Mouse (Mus musculus) MEL (cell line): ENCODE results near the gene Camkv. TPM values are rescaled to one million over a fixed set of nuclear protein-coding genes. Genes with fewer than 3 reads are reported as not detected.
A peak's percentile ranks its signal among the peaks of the same experiment; 100 is the strongest.

Source experiments
- DNase-seq: peaks from one replicate; pipeline ENCODE4 v3.0.0; 2011; ENCODE audit warnings: low read depth, low spot score
- H3K27ac ChIP-seq: 2 replicates; pipeline ENCODE4 v1.5.1; 2012; ENCODE audit warnings: low read depth, mild to moderate bottlenecking, control low read depth, low read length, moderate library complexity; ENCODE audit not compliant: control insufficient read depth
- H3K27me3 ChIP-seq, 2 experiments: fragments of 150-350 bp in 1 of 2; sonication (generic) in 1 of 2; 2 replicates each; pipeline ENCODE4 v1.6.1; 2012; ENCODE audit warnings: low read length in 2 of 2, mild to moderate bottlenecking in 2 of 2, improper control_type of control experiment in 1 of 2, moderate library complexity in 1 of 2; ENCODE audit not compliant: insufficient read depth in 2 of 2, control insufficient read depth in 1 of 2
- H3K36me3 ChIP-seq, 2 experiments: 2 replicates each; pipeline ENCODE4 v1.6.1; 2012 to 2014; ENCODE audit warnings: low read length in 2 of 2, improper control_type of control experiment in 1 of 2, inconsistent platforms in 1 of 2, mild to moderate bottlenecking in 1 of 2; ENCODE audit not compliant: insufficient read depth in 2 of 2, control insufficient read depth in 1 of 2
- H3K4me1 ChIP-seq, 2 experiments: fragments of 150-350 bp in 1 of 2; sonication (generic) in 1 of 2; 2 replicates each; pipeline ENCODE4 v1.6.1; 2012; ENCODE audit warnings: low read length in 2 of 2, improper control_type of control experiment in 1 of 2, mild to moderate bottlenecking in 1 of 2; ENCODE audit not compliant: insufficient read depth in 2 of 2, control insufficient read depth in 1 of 2
- H3K4me3 ChIP-seq, 2 experiments: fragments of 150-350 bp in 1 of 2; sonication (generic) in 1 of 2; 2 replicates each; pipeline ENCODE4 v1.5.1; 2012; ENCODE audit warnings: low read depth in 2 of 2, low read length in 2 of 2, mild to moderate bottlenecking in 2 of 2, moderate library complexity in 2 of 2, control low read depth in 1 of 2, improper control_type of control experiment in 1 of 2; ENCODE audit not compliant: control insufficient read depth in 1 of 2, insufficient read depth in 1 of 2
- H3K79me2 ChIP-seq: 2 replicates; pipeline ENCODE4 v1.6.1; 2012; ENCODE audit warnings: mild to moderate bottlenecking, low read length, moderate library complexity; ENCODE audit not compliant: control insufficient read depth, poor library complexity, insufficient read depth
- H3K9ac ChIP-seq: 2 replicates; pipeline ENCODE4 v1.6.1; 2012; ENCODE audit warnings: low read depth, mild to moderate bottlenecking, control low read depth, low read length, moderate library complexity; ENCODE audit not compliant: control insufficient read depth, poor library complexity, severe bottlenecking
- H3K9me3 ChIP-seq: fragments of 150-350 bp; sonication (generic); replicated peaks from 2 replicates; pipeline ENCODE4 v1.6.1; 2012; ENCODE audit warnings: mild to moderate bottlenecking, low read length, improper control_type of control experiment, moderate library complexity; ENCODE audit not compliant: insufficient read depth
- BHLHE40 ChIP-seq: IDR thresholded peaks from 2 replicates; pipeline ENCODE4 v1.6.1; 2012; ENCODE audit warnings: low read depth, mild to moderate bottlenecking, inconsistent platforms, low read length, improper control_type of control experiment, borderline replicate concordance
- CHD1 ChIP-seq: IDR thresholded peaks from 2 replicates; pipeline ENCODE4 v1.6.1; 2012; ENCODE audit warnings: low read depth, mild to moderate bottlenecking, inconsistent platforms, low read length, improper control_type of control experiment
- CHD2 ChIP-seq: IDR thresholded peaks from 2 replicates; pipeline ENCODE4 v1.6.1; 2011; ENCODE audit warnings: low read length, improper control_type of control experiment
- CTCF ChIP-seq, 3 experiments: IDR thresholded peaks in 2 of 3; conservative IDR thresholded peaks in 1 of 3; 2 replicates each; pipeline ENCODE4 v1.5.1; 2011 to 2012; ENCODE audit warnings: low read length in 3 of 3, low read depth in 2 of 3, mild to moderate bottlenecking in 2 of 3, improper control_type of control experiment in 1 of 3, inconsistent platforms in 1 of 3, mixed read lengths in 1 of 3, moderate library complexity in 1 of 3; ENCODE audit not compliant: control insufficient read depth in 1 of 3, insufficient read depth in 1 of 3, poor library complexity in 1 of 3, severe bottlenecking in 1 of 3
- E2F4 ChIP-seq: IDR thresholded peaks from 2 replicates; pipeline ENCODE4 v1.6.1; 2011; ENCODE audit warnings: low read depth, low read length, improper control_type of control experiment, borderline replicate concordance
- ELF1 ChIP-seq: IDR thresholded peaks from 2 replicates; pipeline ENCODE4 v1.6.1; 2014; ENCODE audit warnings: low read depth, mild to moderate bottlenecking, inconsistent platforms, low read length, improper control_type of control experiment, moderate library complexity
- EP300 ChIP-seq, 2 experiments: IDR thresholded peaks; 2 replicates each; pipeline ENCODE4 v1.6.1; 2011; ENCODE audit warnings: improper control_type of control experiment in 2 of 2, low read length in 2 of 2, low read depth in 1 of 2, mild to moderate bottlenecking in 1 of 2
- ETS1 ChIP-seq: IDR thresholded peaks from 2 replicates; pipeline ENCODE4 v1.6.1; 2012; ENCODE audit warnings: low read depth, mild to moderate bottlenecking, inconsistent platforms, low read length, improper control_type of control experiment, moderate library complexity
- GABPA ChIP-seq: IDR thresholded peaks from 2 replicates; pipeline ENCODE4 v1.6.1; 2012; ENCODE audit warnings: low read depth, mild to moderate bottlenecking, inconsistent platforms, low read length, improper control_type of control experiment, moderate library complexity
- JUND ChIP-seq: IDR thresholded peaks from 2 replicates; pipeline ENCODE4 v1.6.1; 2011; ENCODE audit warnings: low read depth, mild to moderate bottlenecking, improper control_type of control experiment, low read length
- KAT2A ChIP-seq: conservative IDR thresholded peaks from 2 replicates; pipeline ENCODE4 v1.6.1; 2012; ENCODE audit warnings: low read depth, low read length, improper control_type of control experiment, inconsistent platforms
- MAFK ChIP-seq: IDR thresholded peaks from 2 replicates; pipeline ENCODE4 v1.6.1; 2011; ENCODE audit warnings: low read depth, mild to moderate bottlenecking, low read length, improper control_type of control experiment, borderline replicate concordance
- MAX ChIP-seq: IDR thresholded peaks from 2 replicates; pipeline ENCODE4 v1.6.1; 2011; ENCODE audit warnings: low read length, improper control_type of control experiment
- MEF2A ChIP-seq: IDR thresholded peaks from 2 replicates; pipeline ENCODE4 v1.6.1; 2014; ENCODE audit warnings: low read depth, mild to moderate bottlenecking, inconsistent platforms, low read length, improper control_type of control experiment; ENCODE audit not compliant: poor library complexity, insufficient replicate concordance, severe bottlenecking; ENCODE audit errors: extremely low read depth
- MXI1 ChIP-seq: IDR thresholded peaks from 2 replicates; pipeline ENCODE4 v1.6.1; 2011; ENCODE audit warnings: mild to moderate bottlenecking, low read depth, low read length, improper control_type of control experiment
- MYB ChIP-seq: IDR thresholded peaks from 2 replicates; pipeline ENCODE4 v1.6.1; 2011; ENCODE audit warnings: mild to moderate bottlenecking, low read depth, low read length, improper control_type of control experiment
- NELFE ChIP-seq: IDR thresholded peaks from 2 replicates; pipeline ENCODE4 v1.6.1; 2011; ENCODE audit warnings: low read depth, low read length, improper control_type of control experiment
- POLR2A ChIP-seq, 2 experiments: IDR thresholded peaks; 2 replicates each; pipeline ENCODE4 v1.6.1; 2011 to 2012; ENCODE audit warnings: low read length in 2 of 2, mild to moderate bottlenecking in 2 of 2, control low read depth in 1 of 2, improper control_type of control experiment in 1 of 2, low read depth in 1 of 2, moderate library complexity in 1 of 2; ENCODE audit not compliant: control insufficient read depth in 1 of 2, insufficient read depth in 1 of 2, poor library complexity in 1 of 2
- POLR2AphosphoS2 ChIP-seq: IDR thresholded peaks from 2 replicates; pipeline ENCODE4 v1.6.1; 2011; ENCODE audit warnings: low read length, improper control_type of control experiment
- POLR2AphosphoS5 ChIP-seq: IDR thresholded peaks from 2 replicates; pipeline ENCODE4 v1.6.1; 2012; ENCODE audit warnings: low read depth, borderline replicate concordance, mild to moderate bottlenecking, inconsistent platforms, low read length, moderate library complexity, mixed read lengths
- TAL1 ChIP-seq: IDR thresholded peaks from 2 replicates; pipeline ENCODE4 v1.6.1; 2012; ENCODE audit warnings: mild to moderate bottlenecking, inconsistent platforms, low read length, moderate library complexity, mixed read lengths
- UBTF ChIP-seq: IDR thresholded peaks from 2 replicates; pipeline ENCODE4 v1.6.1; 2012; ENCODE audit warnings: low read depth, mild to moderate bottlenecking, inconsistent platforms, low read length, improper control_type of control experiment, moderate library complexity, borderline replicate concordance; ENCODE audit not compliant: insufficient read depth
- USF1 ChIP-seq: IDR thresholded peaks from 2 replicates; pipeline ENCODE4 v1.6.1; 2014; ENCODE audit warnings: low read depth, mild to moderate bottlenecking, inconsistent platforms, low read length, improper control_type of control experiment, moderate library complexity
- ZC3H11A ChIP-seq: IDR thresholded peaks from 2 replicates; pipeline ENCODE4 v1.6.1; 2012; ENCODE audit warnings: low read depth, mild to moderate bottlenecking, inconsistent platforms, low read length, improper control_type of control experiment
- ZKSCAN1 ChIP-seq: IDR thresholded peaks from 2 replicates; pipeline ENCODE4 v1.6.1; 2012; ENCODE audit warnings: low read depth, mild to moderate bottlenecking, inconsistent platforms, low read length, improper control_type of control experiment, moderate library complexity
- ZMIZ1 ChIP-seq: IDR thresholded peaks from 2 replicates; pipeline ENCODE4 v1.6.1; 2012; ENCODE audit warnings: low read depth, mild to moderate bottlenecking, inconsistent platforms, low read length, improper control_type of control experiment, moderate library complexity
- ZNF384 ChIP-seq: IDR thresholded peaks from 2 replicates; pipeline ENCODE4 v1.6.1; 2012; ENCODE audit warnings: low read depth, mild to moderate bottlenecking, inconsistent platforms, low read length, improper control_type of control experiment
- polyA plus RNA-seq, 2 experiments: library from polyadenylated mRNA; stranded (reverse) in 1 of 2; unstranded in 1 of 2; fragments of >175 nt in 1 of 2; fragments of >200 nt in 1 of 2; gene quantifications; 2 replicates each; pipeline versions ENCODE4 v1.2.1 to v1.2.4; 2012; ENCODE audit warnings: low replicate concordance in 2 of 2, low read depth in 1 of 2; ENCODE audit not compliant: insufficient read length in 2 of 2, insufficient read depth in 1 of 2, missing spikeins in 1 of 2
- total RNA-seq: library from RNA; depleted of rRNA; stranded (reverse); fragments of 300-350 nt; gene quantifications from 2 replicates; pipeline ENCODE4 v1.2.3, GENCODE M21; 2012

Camkv gene
- total and polyA plus RNA-seq, 3 experiments = 0.08 to 0.14 TPM; not detected in 1

DNA sequence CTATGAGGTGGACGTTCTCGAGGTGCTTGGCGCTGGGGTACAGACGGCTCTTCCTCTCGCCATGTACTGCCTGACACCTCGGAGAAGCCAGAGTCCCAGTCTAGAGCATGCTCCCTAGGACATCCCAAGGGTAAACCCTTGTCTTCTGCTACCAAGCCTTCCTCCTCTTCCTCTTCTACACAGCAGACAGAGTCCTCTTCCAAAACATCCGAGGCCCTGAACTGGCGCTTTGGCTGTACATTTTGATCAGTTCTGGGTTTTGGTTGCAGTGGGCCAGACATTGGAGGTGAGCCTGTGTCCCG, 49.2 kb downstream of the Camkv start:
- peak overlapping the region; percentile 94 for H3K27ac ChIP-seq
- H3K4me1 ChIP-seq = peaks cover 35 to 48% of the 10 kb centered on the region in 2 experiments
- peaks cover 33% of the 10 kb centered on the region for H3K79me2 ChIP-seq
- H3K4me3 ChIP-seq = peak overlapping the region; percentile 72 to 91
- H3K9me3 ChIP-seq = no peaks in the 10 kb centered on the region
- H3K9ac ChIP-seq = peak overlapping the region; percentile 88
- TF ChIP-seq ZMIZ1 (peak; percentile 24; the same call in 1 of the 2 replicates), ZKSCAN1 (no peak), UBTF (0 out of 2 replicates have a peak, but pooled peaks have one; percentile 23), ETS1 (no peak), CHD1 (no peak), POLR2AphosphoS2 (no peak)
- TF ChIP-seq, all 39 proteins: peak for 2
- DNase-seq = no peak
- no peaks in the 10 kb centered on the region for H3K27me3 ChIP-seq
- H3K36me3 ChIP-seq = peaks cover 4 to 44% of the 10 kb centered on the region in 2 experiments

- peaks cover 35 to 43% of the 10 kb centered on the region in 2 experiments for H3K4me1 ChIP-seq
- peak within 1 kb of the TSS; percentile 72 to 91 for H3K4me3 ChIP-seq
- H3K9ac ChIP-seq = peak within 1 kb of the TSS; percentile 88
- H3K27ac ChIP-seq = peak within 1 kb of the TSS; percentile 94
- H3K9me3 ChIP-seq = no peaks in the 10 kb centered on the region
- DNase-seq = peak; percentile 93
- H3K36me3 ChIP-seq = peaks cover 4 to 39% of the 10 kb centered on the region in 2 experiments
- H3K27me3 ChIP-seq = no peaks in the 10 kb centered on the region
- H3K79me2 ChIP-seq = peaks cover 33% of the 10 kb centered on the region
- peak; percentile 85 for TF ChIP-seq ZMIZ1
- TF ChIP-seq CHD2 = peak; percentile 10; the same call in 1 of the 2 replicates
- TF ChIP-seq MAFK = no peak
- peak; percentile 23; the same call in 1 of the 2 replicates for TF ChIP-seq MEF2A
- no peak for TF ChIP-seq E2F4
- no peak for TF ChIP-seq ZNF384
- TF ChIP-seq NELFE = peak; percentile 86
- TF ChIP-seq CHD1 = no peak
- no peak for TF ChIP-seq USF1
- peak; percentile 79 to 92 for TF ChIP-seq POLR2A (IDR thresholded peaks at IDR 0.05; ENCODE audit: control insufficient read depth in 1 of 2, insufficient read depth in 1 of 2, low read depth in 1 of 2, low read length in 2 of 2, poor library complexity in 1 of 2)
- TF ChIP-seq UBTF = 0 out of 2 replicates have a peak, but pooled peaks have one; percentile 34
- no peak for TF ChIP-seq TAL1
- 0 out of 2 replicates have a peak, but pooled peaks have one; percentile 3 for TF ChIP-seq ELF1
- no peak for TF ChIP-seq KAT2A
- peak; percentile 76 for TF ChIP-seq MAX
- peak; percentile 13; the same call in 1 of the 2 replicates for TF ChIP-seq BHLHE40
- TF ChIP-seq MYB = no peak
- TF ChIP-seq ZKSCAN1 = 0 out of 2 replicates have a peak, but pooled peaks have one; percentile 21
- peak; percentile 79 for TF ChIP-seq MXI1
- TF ChIP-seq ZC3H11A = no peak
- no peak for TF ChIP-seq GABPA
- TF ChIP-seq POLR2AphosphoS5 = peak; percentile 87; the same call in 1 of the 2 replicates
- TF ChIP-seq CTCF (IDR thresholded peaks at IDR 0.05 in 2 of 3, conservative IDR thresholded peaks at IDR 0.05 in 1 of 3; ENCODE audit: control insufficient read depth in 1 of 3, insufficient read depth in 1 of 3, low read depth in 2 of 3, low read length in 3 of 3, poor library complexity in 1 of 3, severe bottlenecking in 1 of 3) = peak in 1 of 3 experiments; percentile 14; a peak in 1 of 6 replicates
- TF ChIP-seq JUND = no peak
- peak in 1 of 2 experiments; percentile 7; a peak in 2 of 4 replicates for TF ChIP-seq EP300 (IDR thresholded peaks at IDR 0.05; ENCODE audit: low read depth in 1 of 2, low read length in 2 of 2)
These were observed 50.0 kb downstream of the Camkv start, which contains the start of gene Inka1 for GRCm38 (mm10) chr9:107985131-107986119. Inka1 (minus strand) TSS chr9:107985879.
